Mouse (Mus musculus) heart, adult 2 months (tissue): ENCODE results near the gene Samd4b. TPM values are rescaled to one million over a fixed set of nuclear protein-coding genes. Genes with fewer than 3 reads are reported as not detected.

Experiments used
- DNase-seq, 2 experiments: peaks; one replicate each; pipeline ENCODE4 v3.0.0; 2021
- H3K27ac ChIP-seq: fragments of 200-600 bp; 2 replicates; pipeline ENCODE4 v1.8.1; 2022
- H3K27me3 ChIP-seq: fragments of 200-500 bp; 2 replicates; pipeline ENCODE4 v1.6.1; 2012; ENCODE audit warnings: mild to moderate bottlenecking, low read length, inconsistent platforms, mixed read lengths; ENCODE audit not compliant: control insufficient read depth, insufficient read depth
- H3K36me3 ChIP-seq: fragments of 200-500 bp; 2 replicates; pipeline ENCODE4 v1.6.1; 2012; ENCODE audit warnings: low read length, inconsistent platforms; ENCODE audit not compliant: control insufficient read depth, insufficient read depth
- H3K4me1 ChIP-seq: fragments of 200-500 bp; 2 replicates; pipeline ENCODE4 v1.6.1; 2011; ENCODE audit warnings: low read length; ENCODE audit not compliant: control insufficient read depth, insufficient read depth
- H3K4me3 ChIP-seq: fragments of 200-600 bp; 2 replicates; pipeline ENCODE4 v1.8.1; 2022
- H3K79me2 ChIP-seq: fragments of 200-500 bp; replicated peaks from 2 replicates; pipeline ENCODE4 v1.6.1; 2012; ENCODE audit warnings: mild to moderate bottlenecking, inconsistent platforms, low read length, moderate library complexity, mixed read lengths; ENCODE audit not compliant: control insufficient read depth, insufficient read depth
- H3K9ac ChIP-seq: fragments of 200-500 bp; 2 replicates; pipeline ENCODE4 v1.6.1; 2012; ENCODE audit warnings: low read depth, mild to moderate bottlenecking, control low read depth, inconsistent platforms, low read length, mixed read lengths
- CTCF ChIP-seq: fragments of 200-600 bp; IDR thresholded peaks from 2 replicates; pipeline ENCODE4 v1.8.1; 2022; ENCODE audit warnings: antibody characterized with exemption, mild to moderate bottlenecking, moderate library complexity
- EP300 ChIP-seq: fragments of 200-500 bp; IDR thresholded peaks from 2 replicates; pipeline ENCODE4 v1.6.1; 2011; ENCODE audit warnings: low read depth, low read length, control low read depth; ENCODE audit not compliant: insufficient read depth
- POLR2A ChIP-seq: fragments of 200-500 bp; IDR thresholded peaks from 2 replicates; pipeline ENCODE4 v1.6.1; 2011; ENCODE audit warnings: mild to moderate bottlenecking, low read depth, low read length, control low read depth; ENCODE audit not compliant: insufficient read depth
- WGBS: fragments of 180-500 bp; shearing (Covaris S2); methylation state at CpG from one replicate; pipeline ENCODE4 v1.1.7; 2018; 5-methylcytosine and 5-hydroxymethylcytosine counted together
- intact Hi-C: fragments of 180-260 bp; cut with DNase I; formaldehyde crosslinking; loops from one replicate; pipeline ENCODE4 v1.15.1; 2025
- polyA plus RNA-seq: library from polyadenylated mRNA; depleted of rRNA; stranded (reverse); fragments of >200 nt; gene quantifications from 2 replicates; pipeline ENCODE4 v1.2.3, GENCODE M21; 2012
- total RNA-seq, 2 experiments: library from RNA; stranded (reverse); gene quantifications; 2 replicates each; pipeline ENCODE4 v1.2.3; 2021

Gene Samd4b
- total and polyA plus RNA-seq, 3 experiments: 21.9 to 46.1 (median 22.4) TPM

DNA sequence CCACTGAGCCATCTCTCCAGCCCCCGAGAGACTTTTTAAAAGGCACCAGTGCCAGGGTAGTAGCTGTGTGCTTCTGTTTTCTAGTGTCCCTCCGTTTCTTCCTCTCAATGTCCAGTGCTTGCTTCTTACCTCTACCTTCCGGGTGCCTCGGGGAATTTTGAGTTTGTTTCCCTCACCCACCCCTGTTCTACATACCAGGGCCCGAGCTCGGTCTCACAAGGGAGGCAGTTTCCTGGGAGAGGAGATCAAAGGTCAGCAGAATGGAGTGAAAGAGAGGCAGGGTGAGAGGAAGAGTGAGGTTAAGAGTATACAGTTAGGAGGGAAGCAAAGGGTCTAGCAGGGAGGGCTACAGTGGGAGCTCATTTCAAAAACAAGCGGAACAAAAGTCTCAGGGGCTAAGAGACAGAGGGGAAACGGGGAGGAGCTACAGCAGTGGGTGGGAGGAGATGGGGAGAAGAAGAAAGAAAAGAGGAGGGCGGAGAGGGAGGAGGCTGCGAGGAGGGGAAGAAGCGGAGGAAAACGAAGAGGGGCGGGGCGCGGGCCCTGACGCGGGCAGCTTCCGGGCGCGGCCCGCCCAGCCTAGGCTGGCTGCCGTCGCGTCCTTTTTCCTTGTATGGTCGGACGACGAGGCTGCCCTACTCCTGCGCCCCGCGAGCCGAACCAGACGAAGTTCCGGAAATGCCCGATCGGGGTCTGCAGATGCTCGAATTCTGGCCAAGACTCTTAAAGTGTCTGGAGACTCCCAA, 222.6 kb downstream of the Samd4b start:
- under 1% methylated on average over 36 of the region's 36 CpGs for WGBS
- Histone ChIP-seq H3K27ac (peak overlapping the region; percentile 93), H3K4me3 (peak overlapping the region; percentile 88), H3K27me3 (no peaks in the 10 kb centered on the region), H3K4me1 (peaks cover 9% of the 10 kb centered on the region), H3K36me3 (peaks cover 1% of the 10 kb centered on the region; the same call in 1 of the 2 replicates), H3K79me2 (no peaks in the 10 kb centered on the region; the same call in none of the 2 replicates), H3K9ac (peak overlapping the region; percentile 79)
- DNase-seq: peak; percentile 93 to 96
- intact Hi-C loops: no loop called here
- TF ChIP-seq POLR2A: peak; percentile 79
- peak; percentile 47; the same call in 1 of the 2 replicates for TF ChIP-seq EP300
- no peak; the same call in 1 of the 2 replicates for TF ChIP-seq CTCF

DNA sequence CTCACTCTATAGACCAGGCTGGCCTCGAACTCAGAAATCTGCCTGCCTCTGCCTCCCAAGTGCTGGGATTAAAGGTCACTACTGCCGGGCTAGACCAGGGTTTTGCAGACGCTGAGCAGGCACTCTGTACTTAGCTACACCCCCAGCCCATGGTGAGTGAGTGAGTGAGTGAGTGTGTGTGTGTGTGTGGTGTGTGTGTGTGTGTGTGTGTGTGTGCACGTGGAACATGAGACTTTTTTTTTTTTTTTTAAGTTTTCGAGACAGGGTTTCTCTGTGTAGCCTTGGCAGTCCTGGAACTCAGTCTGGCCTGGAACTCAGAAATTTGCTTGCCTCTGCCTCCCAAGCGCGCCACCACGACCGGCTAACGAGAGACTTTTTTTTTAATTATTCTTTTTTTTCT, 223.3 kb downstream of the Samd4b start:
- Histone ChIP-seq H3K27ac (peak overlapping the region; percentile 93), H3K27me3 (no peaks in the 10 kb centered on the region), H3K4me1 (peaks cover 11% of the 10 kb centered on the region), H3K79me2 (no peaks in the 10 kb centered on the region; the same call in none of the 2 replicates), H3K9ac (no peak overlapping the region), H3K4me3 (no peak overlapping the region), H3K36me3 (no peaks in the 10 kb centered on the region; the same call in 1 of the 2 replicates)
- DNase-seq: no peak
- TF ChIP-seq EP300 (no peak), POLR2A (no peak), CTCF (no peak)
- intact Hi-C loops: loop anchor here (5.0 kb wide), 1 partner anchor 223 kb away; the partner anchor contains the start of genes Pak4 and Samd4b
- WGBS: 53% methylated on average over 10 of the region's 10 CpGs

DNA sequence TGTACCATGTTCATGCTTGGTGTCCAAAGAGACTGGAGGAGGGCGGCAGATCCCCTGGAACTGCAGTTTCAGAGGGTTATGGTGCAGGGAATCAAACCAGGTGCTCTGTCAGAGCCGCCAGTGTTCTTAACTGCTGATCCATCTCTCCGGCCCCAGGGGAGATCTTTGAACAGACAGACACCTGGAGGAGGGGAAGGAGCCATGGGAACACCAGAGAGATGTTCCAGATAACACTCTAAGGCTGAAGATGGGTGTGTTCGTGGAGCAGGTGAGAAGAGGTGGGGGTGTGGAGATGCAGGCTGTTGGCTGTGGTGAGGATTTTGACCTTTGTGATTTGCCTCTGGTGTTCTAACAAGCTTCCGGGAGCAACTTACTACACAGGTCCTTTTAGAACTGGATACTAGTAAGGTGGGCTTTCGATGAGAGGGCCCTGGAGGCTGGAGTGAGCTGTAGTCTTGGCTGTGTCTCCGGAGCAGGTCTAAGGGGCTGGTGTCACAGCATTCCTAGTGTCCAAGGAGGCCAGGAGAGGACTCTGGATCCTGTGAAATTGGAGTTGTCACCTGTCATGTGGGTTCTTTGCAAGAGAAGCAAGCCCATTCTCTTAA, 224.0 kb downstream of the Samd4b start:
- TF ChIP-seq POLR2A: no peak
- no peak for TF ChIP-seq EP300
- no peak for TF ChIP-seq CTCF
- Histone ChIP-seq H3K4me1 (peaks cover 12% of the 10 kb centered on the region), H3K4me3 (no peak overlapping the region), H3K79me2 (no peaks in the 10 kb centered on the region; the same call in none of the 2 replicates), H3K27me3 (no peaks in the 10 kb centered on the region), H3K36me3 (no peaks in the 10 kb centered on the region; the same call in 1 of the 2 replicates), H3K9ac (no peak overlapping the region), H3K27ac (peak overlapping the region; percentile 34)
- no peak for DNase-seq
- 81% methylated on average over 7 of the region's 7 CpGs for WGBS
- intact Hi-C loops: loop anchor here (1.0 to 5.0 kb wide), 2 partner anchors 12 to 223 kb away; partner anchors contain the start of genes Pak4 and Samd4b

DNA sequence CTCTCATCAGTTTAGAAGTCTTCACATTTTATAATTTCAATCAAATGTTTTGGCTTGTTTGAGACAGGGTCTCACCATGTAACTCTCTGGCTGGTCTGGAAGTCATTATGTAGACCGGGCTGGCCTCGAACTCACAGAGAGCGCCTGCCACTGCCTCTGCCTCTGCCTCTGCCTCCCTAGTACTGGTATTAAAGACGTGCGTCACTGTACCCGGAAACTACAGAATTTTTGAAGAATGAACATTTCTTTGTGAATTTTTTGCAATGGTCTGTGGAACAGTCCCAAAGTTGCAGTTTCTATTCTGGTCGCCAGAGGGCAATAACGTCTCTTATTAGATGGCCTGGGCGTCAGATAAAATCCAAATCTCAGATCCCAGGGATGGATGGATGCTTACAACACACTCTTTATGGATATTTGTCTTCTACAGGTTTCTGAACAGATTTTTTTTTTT, 224.8 kb downstream of the Samd4b start:
- Histone ChIP-seq H3K36me3 (no peaks in the 10 kb centered on the region; the same call in 1 of the 2 replicates), H3K79me2 (no peaks in the 10 kb centered on the region; the same call in none of the 2 replicates), H3K9ac (peak overlapping the region; percentile 63), H3K4me3 (peak overlapping the region; percentile 45), H3K27me3 (no peaks in the 10 kb centered on the region), H3K4me1 (peaks cover 12% of the 10 kb centered on the region), H3K27ac (peak overlapping the region; percentile 85)
- 0% methylated on average over 9 of the region's 9 CpGs for WGBS
- intact Hi-C loops: loop anchor here (1.0 to 5.0 kb wide), 2 partner anchors 13 to 224 kb away; partner anchors contain the start of genes Pak4 and Samd4b
- DNase-seq: peak; percentile 75 to 81
- no peak for TF ChIP-seq EP300
- peak; percentile 88 for TF ChIP-seq CTCF

DNA sequence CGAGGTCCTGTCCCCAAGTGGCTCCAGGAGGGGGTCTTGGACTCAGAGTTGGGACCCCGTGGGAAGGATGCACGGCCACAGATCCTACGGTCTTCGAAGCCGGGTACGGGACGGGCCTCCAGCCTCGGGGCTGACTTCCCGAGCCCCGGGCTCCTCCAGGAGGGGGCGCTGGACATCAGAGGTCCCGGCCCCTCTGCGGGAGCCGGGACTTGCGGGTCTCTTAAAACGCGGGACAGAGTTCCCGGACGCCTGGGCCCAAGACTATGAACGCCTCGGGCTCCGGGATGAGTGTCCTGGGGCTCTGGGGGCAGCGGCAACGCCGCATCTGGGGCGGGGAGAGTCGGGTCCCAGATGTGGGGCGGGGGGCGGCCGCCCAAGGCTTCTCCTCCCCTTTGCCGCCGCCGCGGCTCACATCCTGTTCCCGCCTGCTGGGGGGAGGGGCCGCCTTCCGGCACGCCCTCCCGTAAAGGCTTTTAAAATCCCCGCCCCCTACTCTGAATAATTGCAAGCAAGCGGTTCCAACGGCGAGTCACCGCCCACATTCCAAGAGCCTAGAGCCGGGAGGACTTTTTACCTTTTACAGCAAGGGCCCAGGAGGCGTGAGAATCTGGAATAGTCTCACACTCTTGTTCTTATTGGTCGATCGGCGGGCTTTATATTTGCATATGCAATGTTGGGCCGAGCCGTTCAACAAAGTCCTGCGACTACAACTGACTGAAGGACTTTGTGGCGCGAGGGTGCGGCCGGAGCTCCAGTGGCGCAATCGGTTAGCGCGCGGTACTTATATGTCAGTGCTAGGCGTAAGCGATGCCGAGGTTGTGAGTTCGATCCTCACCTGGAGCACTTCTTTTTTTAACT, 225.5 kb downstream of the Samd4b start, which contains the start of gene Plekhg2:
Gene Plekhg2, minus strand, starts transcription at position 349 of the 858 bp plus-strand sequence.
- H3K79me2 ChIP-seq: no peaks in the 10 kb centered on the region; the same call in none of the 2 replicates
- intact Hi-C loops: loop anchor here (1.0 to 5.0 kb wide), 2 partner anchors 14 to 225 kb away; partner anchors contain the start of genes Pak4 and Samd4b
- TF ChIP-seq CTCF: peak; percentile 82
- peak; percentile 70 for TF ChIP-seq POLR2A
- peak; percentile 94 for TF ChIP-seq EP300
- H3K27ac ChIP-seq: peak within 1 kb of the TSS; percentile 85
- no peaks in the 10 kb centered on the region; the same call in 1 of the 2 replicates for H3K36me3 ChIP-seq
- H3K27me3 ChIP-seq: no peaks in the 10 kb centered on the region
- peak within 1 kb of the TSS; percentile 77 for H3K4me3 ChIP-seq
- peak; percentile 98 to 99 for DNase-seq
- H3K9ac ChIP-seq: peak within 1 kb of the TSS; percentile 93
- WGBS: under 1% methylated on average over 64 of the region's 66 CpGs
- H3K4me1 ChIP-seq: peaks cover 12% of the 10 kb centered on the region
